Mouse (Mus musculus) liver, postnatal 0 days (tissue): ENCODE data around the gene Mto1. TPM values are rescaled to one million over a fixed set of nuclear protein-coding genes. Genes with fewer than 3 reads are reported as not detected.
A peak's percentile ranks its signal among the peaks of the same experiment; 100 is the strongest.

Experiments
- ATAC-seq: fragments of 200-750 bp; cut with Nextera tagmentation; 2 replicates; pipeline ENCODE4 v1.8.0; 2017; ENCODE audit warnings: mild to moderate bottlenecking, moderate library complexity
- DNase-seq: peaks from one replicate; pipeline ENCODE4 v3.0.0-alpha.2; 2016
- H3K27ac ChIP-seq: fragments of 300-500 bp; sonication (generic); 2 replicates; pipeline ENCODE4 v1.5.1; 2014; ENCODE audit warnings: antibody characterized with exemption, moderate library complexity, mild to moderate bottlenecking, low read depth
- H3K27me3 ChIP-seq: fragments of 300-500 bp; sonication (generic); 2 replicates; pipeline ENCODE4 v1.6.1; 2014; ENCODE audit warnings: low read length, control low read depth, mixed read lengths; ENCODE audit not compliant: insufficient read depth
- H3K36me3 ChIP-seq: fragments of 300-500 bp; sonication (generic); replicated peaks from 2 replicates; pipeline ENCODE4 v1.6.1; 2014; ENCODE audit warnings: mild to moderate bottlenecking, control low read depth, low read length, moderate library complexity, mixed read lengths; ENCODE audit not compliant: insufficient read depth
- H3K4me1 ChIP-seq: fragments of 300-500 bp; sonication (generic); 2 replicates; pipeline ENCODE4 v1.6.1; 2014; ENCODE audit warnings: antibody characterized with exemption, mild to moderate bottlenecking, control low read depth; ENCODE audit not compliant: insufficient read depth
- H3K4me2 ChIP-seq: fragments of 300-500 bp; sonication (generic); 2 replicates; pipeline ENCODE4 v1.6.1; 2014; ENCODE audit warnings: low read depth, mild to moderate bottlenecking, low read length, moderate library complexity, mixed read lengths
- H3K4me3 ChIP-seq: fragments of 300-500 bp; sonication (generic); 2 replicates; pipeline ENCODE4 v1.5.1; 2014; ENCODE audit warnings: low read depth, low read length
- H3K9ac ChIP-seq: fragments of 300-500 bp; sonication (generic); replicated peaks from 2 replicates; pipeline ENCODE4 v1.6.1; 2014; ENCODE audit warnings: mild to moderate bottlenecking, moderate library complexity
- H3K9me3 ChIP-seq: fragments of 300-500 bp; sonication (generic); 2 replicates; pipeline ENCODE4 v1.6.1; 2016; ENCODE audit warnings: mild to moderate bottlenecking, control low read depth, low read length, mixed read lengths
- CTCF ChIP-seq: sonication (generic); IDR thresholded peaks from 2 replicates; pipeline ENCODE4 v1.5.1; 2016; ENCODE audit warnings: antibody characterized with exemption, low read depth
- EP300 ChIP-seq: IDR thresholded peaks from 2 replicates; pipeline ENCODE4 v1.6.1; 2016; ENCODE audit warnings: antibody characterized with exemption, low read depth, mild to moderate bottlenecking
- WGBS: fragments of 180-500 bp; shearing (Covaris S2); extraction: QIAGEN DNeasy Blood & Tissue Kit; methylation state at CpG from one replicate; pipeline ENCODE4 v1.1.7; 2014; ENCODE audit not compliant: insufficient replicate concordance; 5-methylcytosine and 5-hydroxymethylcytosine counted together
- polyA plus RNA-seq: library from polyadenylated mRNA; unstranded; fragments of >200 nt; fragmentation: Nextera tagmentation; extraction: Ambion mirVana; gene quantifications from 2 replicates; pipeline ENCODE4 v1.2.1, GENCODE M21; 2015

Gene Mto1
- polyA plus RNA-seq, 1 experiment from 2014 or later, result 11.5 TPM

DNA sequence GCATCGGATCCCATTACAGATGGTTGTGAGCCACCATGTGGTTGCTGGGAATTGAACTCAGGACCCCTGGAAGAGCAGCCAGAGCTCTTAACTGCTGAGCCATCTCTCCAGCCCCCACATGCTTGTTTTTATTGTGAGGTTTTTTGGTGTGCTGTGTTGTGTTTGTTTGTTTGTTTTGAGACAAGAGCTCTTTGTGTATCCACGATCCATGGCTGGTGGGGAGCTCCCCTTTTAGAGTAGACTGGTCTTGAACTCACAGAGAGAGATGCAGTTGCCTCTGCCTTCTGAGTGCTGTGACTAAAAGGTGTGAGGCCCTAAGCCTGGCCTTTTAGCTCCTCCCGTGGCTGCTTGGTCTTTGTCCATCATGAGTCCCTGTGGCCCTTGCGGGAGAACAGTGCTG is 56.1 kb downstream of the Mto1 start:
- no peak overlapping the region for H3K4me2 ChIP-seq
- H3K9me3 ChIP-seq, result no peaks in the 10 kb centered on the region
- DNase-seq (no peak), ATAC-seq (no peak)
- no peak overlapping the region for H3K9ac ChIP-seq
- no peak for TF ChIP-seq EP300
- TF ChIP-seq CTCF, result no peak
- H3K27me3 ChIP-seq, result no peaks in the 10 kb centered on the region
- no peaks in the 10 kb centered on the region for H3K36me3 ChIP-seq
- no peak overlapping the region for H3K27ac ChIP-seq
- no peak overlapping the region for H3K4me3 ChIP-seq
- peaks cover 13% of the 10 kb centered on the region for H3K4me1 ChIP-seq
- WGBS, result 70% methylated on average over 4 of the region's 4 CpGs

DNA sequence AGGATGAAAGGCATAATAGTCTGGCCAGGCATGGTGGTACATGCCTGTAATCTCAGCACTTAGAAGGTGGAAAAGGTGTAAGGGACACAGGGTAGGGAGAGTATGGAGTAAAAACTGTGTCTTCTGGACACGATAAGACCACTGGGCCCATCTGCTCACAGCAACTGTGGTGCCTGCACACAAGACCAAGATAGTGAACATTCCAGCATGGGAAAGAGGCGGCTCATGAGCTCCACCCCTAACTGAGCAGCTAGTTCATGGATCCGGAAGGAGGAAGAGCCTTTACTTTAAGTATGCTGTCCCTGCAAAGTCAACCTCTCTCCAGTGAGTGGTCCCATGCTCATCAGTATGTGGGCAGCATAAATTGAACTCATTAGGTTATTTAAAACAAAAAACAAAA is 56.7 kb downstream of the Mto1 start:
- no peak for ATAC-seq
- WGBS, result 71% methylated on average over 3 of the region's 3 CpGs

DNA sequence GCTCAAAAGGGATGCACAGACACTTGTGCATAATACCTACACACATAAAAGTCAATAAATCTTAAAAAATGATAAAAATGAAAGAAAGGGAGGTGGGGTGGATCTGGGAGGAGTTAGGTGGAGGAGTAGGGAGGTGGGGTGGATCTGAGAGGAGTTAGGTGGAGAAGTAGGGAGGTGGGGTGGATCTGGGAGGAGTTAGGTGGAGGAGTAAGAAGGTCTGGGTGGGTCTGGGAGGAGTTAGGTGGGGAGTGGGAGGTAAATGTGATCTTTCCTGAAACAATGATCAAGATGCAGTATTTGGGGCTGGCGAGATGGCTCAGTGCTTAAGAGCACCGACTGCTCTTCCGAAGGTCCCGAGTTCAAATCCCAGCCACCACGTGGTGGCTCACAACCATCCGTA is 57.2 kb downstream of the Mto1 start:
- no peak for DNase-seq
- Histone ChIP-seq H3K9me3 (no peaks in the 10 kb centered on the region), H3K9ac (no peak overlapping the region), H3K4me3 (no peak overlapping the region), H3K27ac (peak overlapping the region; percentile 96; the same call in 1 of the 2 replicates), H3K36me3 (no peaks in the 10 kb centered on the region), H3K27me3 (no peaks in the 10 kb centered on the region), H3K4me2 (no peak overlapping the region), H3K4me1 (peaks cover 13% of the 10 kb centered on the region)
- TF ChIP-seq EP300, result no peak
- TF ChIP-seq CTCF, result no peak
- ATAC-seq, result no peak
- 82% methylated on average over 6 of the region's 6 CpGs for WGBS

More for the DNA sequence above, 56.7 kb downstream of the Mto1 start:
- Histone ChIP-seq H3K4me1 (peaks cover 13% of the 10 kb centered on the region), H3K9me3 (no peaks in the 10 kb centered on the region), H3K9ac (no peak overlapping the region), H3K27me3 (no peaks in the 10 kb centered on the region), H3K27ac (no peak overlapping the region; the same call in 1 of the 2 replicates), H3K4me2 (no peak overlapping the region), H3K4me3 (no peak overlapping the region), H3K36me3 (no peaks in the 10 kb centered on the region)
- no peak for TF ChIP-seq EP300
- no peak for TF ChIP-seq CTCF
- no peak for DNase-seq

DNA sequence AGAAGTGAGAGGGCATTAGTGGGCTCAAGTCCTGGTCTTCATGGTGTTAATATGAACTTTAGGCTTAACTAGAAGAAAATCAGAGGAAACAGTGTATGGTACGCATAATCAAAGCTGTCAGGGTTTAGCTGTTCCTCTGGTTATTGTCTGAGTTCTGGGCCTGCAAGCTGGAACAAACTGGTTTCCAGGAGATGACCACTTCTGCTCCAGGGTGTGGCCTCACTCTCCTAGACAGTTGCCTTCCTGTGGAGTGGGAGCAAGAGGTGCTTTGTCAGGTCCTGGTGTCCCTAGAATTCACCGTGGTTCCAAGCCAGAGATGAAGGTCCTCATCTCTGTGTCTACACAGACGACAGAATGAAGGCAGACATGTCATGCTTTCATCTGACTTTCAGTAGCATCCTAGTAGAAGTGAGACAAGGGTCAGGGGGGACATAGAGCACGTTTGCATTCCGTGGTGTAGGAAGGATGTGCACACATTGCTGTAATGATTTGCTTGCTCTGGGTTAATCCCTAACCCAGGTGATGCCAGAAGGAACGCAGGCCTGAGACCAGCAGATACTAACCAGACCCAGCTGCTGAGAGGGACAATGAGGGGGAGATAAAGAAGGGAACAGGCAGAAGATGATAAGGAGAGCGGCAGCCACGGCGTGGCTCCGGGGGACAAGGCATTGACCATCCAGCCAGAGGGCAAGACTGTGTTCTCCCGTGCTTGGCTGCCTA is 58.2 kb downstream of the Mto1 start:
- Histone ChIP-seq H3K4me2 (peak overlapping the region; percentile 50), H3K4me3 (peak overlapping the region; percentile 27), H3K9me3 (no peaks in the 10 kb centered on the region), H3K9ac (peak overlapping the region; percentile 62), H3K36me3 (no peaks in the 10 kb centered on the region), H3K4me1 (peaks cover 13% of the 10 kb centered on the region), H3K27ac (peak overlapping the region; percentile 96), H3K27me3 (no peaks in the 10 kb centered on the region)
- 22% methylated on average over 11 of the region's 11 CpGs for WGBS
- DNase-seq, result peak; percentile 59
- ATAC-seq, result peak; percentile 99
- TF ChIP-seq CTCF (no peak), EP300 (peak; percentile 40; the same call in 1 of the 2 replicates)

DNA sequence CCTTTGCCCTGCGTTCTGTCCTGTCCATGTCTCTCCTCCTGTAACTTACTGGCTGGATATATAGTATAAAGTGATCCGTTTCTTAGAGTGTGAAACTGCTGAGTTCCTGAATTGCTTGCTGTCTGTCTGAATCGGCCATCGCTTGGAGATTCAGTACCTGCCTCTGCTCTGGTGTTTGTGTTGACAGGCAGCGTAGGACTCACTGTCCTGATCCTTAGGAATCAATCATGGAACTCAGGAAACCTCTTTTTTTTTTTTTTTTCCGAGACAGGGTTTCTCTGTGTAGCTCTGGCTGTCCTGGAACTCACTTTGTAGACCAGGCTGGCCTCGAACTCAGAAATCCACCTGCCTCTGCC is 58.7 kb downstream of the Mto1 start:
- Histone ChIP-seq H3K4me2 (peak overlapping the region; percentile 50), H3K27me3 (no peaks in the 10 kb centered on the region), H3K9ac (peak overlapping the region; percentile 62), H3K9me3 (no peaks in the 10 kb centered on the region), H3K4me1 (peaks cover 16% of the 10 kb centered on the region), H3K4me3 (peak overlapping the region; percentile 27), H3K36me3 (no peaks in the 10 kb centered on the region), H3K27ac (peak overlapping the region; percentile 96)
- no peak for DNase-seq
- peak; percentile 72 for ATAC-seq
- 50% methylated on average over 7 of the region's 7 CpGs for WGBS
- no peak for TF ChIP-seq CTCF
- no peak for TF ChIP-seq EP300

DNA sequence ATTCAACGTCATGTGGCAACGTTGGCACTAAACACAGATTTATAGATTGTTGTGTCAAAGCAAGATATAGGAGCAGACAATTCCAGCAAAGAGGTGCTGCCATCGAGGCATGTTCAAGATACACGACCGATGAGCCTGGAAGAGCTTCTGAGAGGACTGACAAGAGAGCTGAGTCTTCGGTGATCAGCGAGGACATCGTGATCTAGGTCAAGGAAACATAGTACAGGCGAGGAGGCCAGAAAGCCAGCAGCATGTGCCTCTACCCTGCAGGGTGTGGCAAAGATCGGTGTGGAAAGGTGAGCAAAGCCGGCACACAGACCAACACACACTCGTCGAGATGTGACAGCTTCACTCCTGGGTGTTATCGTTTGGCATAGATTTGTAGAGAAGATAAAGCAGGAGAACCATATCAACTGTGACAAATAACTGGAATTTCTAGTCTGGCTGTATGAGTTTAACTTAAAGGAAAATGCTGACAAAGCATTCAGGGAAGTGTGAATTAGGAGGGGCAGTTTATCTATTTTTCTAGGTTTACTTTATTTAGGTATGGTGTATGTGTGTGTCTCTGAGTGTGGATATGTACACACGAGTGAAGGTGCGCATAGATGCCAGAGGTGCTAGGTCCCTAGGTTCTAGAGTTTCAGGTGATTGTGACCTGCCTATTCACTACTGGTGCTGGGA is 60.2 kb downstream of the Mto1 start:
- H3K9me3 ChIP-seq, result no peaks in the 10 kb centered on the region
- ATAC-seq, result no peak
- WGBS, result 74% methylated on average over 16 of the region's 16 CpGs
- H3K4me3 ChIP-seq, result no peak overlapping the region
- no peak overlapping the region for H3K4me2 ChIP-seq
- H3K36me3 ChIP-seq, result no peaks in the 10 kb centered on the region
- no peak for DNase-seq
- H3K9ac ChIP-seq, result no peak overlapping the region
- no peak overlapping the region for H3K27ac ChIP-seq
- no peak for TF ChIP-seq CTCF
- no peak for TF ChIP-seq EP300
- peaks cover 20% of the 10 kb centered on the region for H3K4me1 ChIP-seq
- H3K27me3 ChIP-seq, result no peaks in the 10 kb centered on the region
